Mouse (Mus musculus) c-Kit-positive CD71-positive TER-119-positive erythroid progenitor cells, embryonic 14.5 days (primary cell): ENCODE measurements around the gene Slc25a16.
A peak's percentile ranks its signal among the peaks of the same experiment; 100 is the strongest.

Experiments
- DNase-seq: peaks from one replicate; pipeline ENCODE4 v3.0.0-alpha.2; 2013; ENCODE audit warnings: low spot score

The Slc25a16 gene

GRCm38 (mm10) chr10:62919925-62920765 is at the start of gene Slc25a16:
Gene Slc25a16, plus strand, starts transcription at chr10:62920633.
- DNase-seq = peak; percentile 85

GRCm38 (mm10) chr10:62874828-62875227 is 45.6 kb upstream of the Slc25a16 start:
- DNase-seq = no peak

GRCm38 (mm10) chr10:62875565-62875964 is 44.9 kb upstream of the Slc25a16 start:
- DNase-seq = no peak

- no peak for DNase-seq
Observed at GRCm38 (mm10) chr10:62878056-62878455, 42.4 kb upstream of the Slc25a16 start.

- peak; percentile 33 for DNase-seq
Observed at GRCm38 (mm10) chr10:62881211-62881610, 39.2 kb upstream of the Slc25a16 start.

GRCm38 (mm10) chr10:62883933-62884372 is 36.5 kb upstream of the Slc25a16 start:
- DNase-seq = no peak

- DNase-seq = no peak
Observed at GRCm38 (mm10) chr10:62884517-62884916, 35.9 kb upstream of the Slc25a16 start.

GRCm38 (mm10) chr10:62885460-62885859 is 35.0 kb upstream of the Slc25a16 start:
- no peak for DNase-seq

GRCm38 (mm10) chr10:62885969-62886798 is 34.2 kb upstream of the Slc25a16 start:
- no peak for DNase-seq

- DNase-seq = no peak
Observed at GRCm38 (mm10) chr10:62886799-62887591, 33.4 kb upstream of the Slc25a16 start.

GRCm38 (mm10) chr10:62891025-62891424 is 29.4 kb upstream of the Slc25a16 start:
- no peak for DNase-seq

GRCm38 (mm10) chr10:62892549-62893232 is 27.7 kb upstream of the Slc25a16 start:
- no peak for DNase-seq

GRCm38 (mm10) chr10:62893356-62893884 is 27.0 kb upstream of the Slc25a16 start:
- no peak for DNase-seq

GRCm38 (mm10) chr10:62894447-62894846 is 26.0 kb upstream of the Slc25a16 start:
- DNase-seq = no peak

- no peak for DNase-seq
Observed at GRCm38 (mm10) chr10:62895386-62895785, 25.0 kb upstream of the Slc25a16 start.

GRCm38 (mm10) chr10:62896035-62896434 is 24.4 kb upstream of the Slc25a16 start:
- DNase-seq = no peak

- DNase-seq = no peak
Observed at GRCm38 (mm10) chr10:62896774-62897173, 23.7 kb upstream of the Slc25a16 start.

- no peak for DNase-seq
Observed at GRCm38 (mm10) chr10:62897437-62897836, 23.0 kb upstream of the Slc25a16 start.

- no peak for DNase-seq
Observed at GRCm38 (mm10) chr10:62898061-62898460, 22.4 kb upstream of the Slc25a16 start.

GRCm38 (mm10) chr10:62900144-62900543 is 20.3 kb upstream of the Slc25a16 start:
- no peak for DNase-seq

- DNase-seq = no peak
Observed at GRCm38 (mm10) chr10:62901826-62902225, 18.6 kb upstream of the Slc25a16 start.
